Mouse (Mus musculus) intestine, embryonic 14.5 days (tissue): ENCODE measurements around the gene Kcne2. TPM values are rescaled to one million over a fixed set of nuclear protein-coding genes. Genes with fewer than 3 reads are reported as not detected.

ENCODE experiments used
- ATAC-seq: fragments of 200-750 bp; cut with Nextera tagmentation; replicated peaks from 2 replicates; pipeline ENCODE4 v1.8.0; 2017; ENCODE audit warnings: low read depth, moderate number of reproducible peaks, moderate TSS enrichment, moderate library complexity; ENCODE audit not compliant: low FRiP score, low TSS enrichment
- DNase-seq: peaks from one replicate; pipeline ENCODE4 v3.0.0-alpha.2; 2018; ENCODE audit warnings: low spot score
- H3K27ac ChIP-seq: fragments of 300-500 bp; sonication (generic); 2 replicates; pipeline ENCODE4 v1.5.1; 2014; ENCODE audit warnings: low read depth, mild to moderate bottlenecking, control low read depth
- H3K27me3 ChIP-seq: fragments of 300-500 bp; sonication (generic); replicated peaks from 2 replicates; pipeline ENCODE4 v1.6.1; 2014; ENCODE audit warnings: low read length, control low read depth; ENCODE audit not compliant: control insufficient read depth, insufficient read depth
- H3K36me3 ChIP-seq: fragments of 300-500 bp; sonication (generic); 2 replicates; pipeline ENCODE4 v1.6.1; 2014; ENCODE audit warnings: low read length, control low read depth; ENCODE audit not compliant: control insufficient read depth, insufficient read depth
- H3K4me1 ChIP-seq: fragments of 300-500 bp; sonication (generic); replicated peaks from 2 replicates; pipeline ENCODE4 v1.6.1; 2014; ENCODE audit warnings: low read length, control low read depth, mixed read lengths; ENCODE audit not compliant: control insufficient read depth, insufficient read depth
- H3K4me2 ChIP-seq: fragments of 300-500 bp; sonication (generic); 2 replicates; pipeline ENCODE4 v1.6.1; 2014; ENCODE audit warnings: low read length
- H3K4me3 ChIP-seq: fragments of 300-500 bp; sonication (generic); 2 replicates; pipeline ENCODE4 v1.5.1; 2014; ENCODE audit warnings: low read depth, low read length, control low read depth, mixed read lengths
- H3K9ac ChIP-seq: fragments of 300-500 bp; sonication (generic); 2 replicates; pipeline ENCODE4 v1.6.1; 2014; ENCODE audit warnings: mild to moderate bottlenecking, low read length
- H3K9me3 ChIP-seq: fragments of 300-500 bp; sonication (generic); 2 replicates; pipeline ENCODE4 v1.6.1; 2016; ENCODE audit warnings: low read length, control low read depth; ENCODE audit not compliant: control insufficient read depth
- WGBS: fragments of 180-500 bp; shearing (Covaris S2); extraction: QIAGEN DNeasy Blood & Tissue Kit; methylation state at CpG from one replicate; pipeline ENCODE4 v1.1.7; 2014; 5-methylcytosine and 5-hydroxymethylcytosine counted together
- polyA plus RNA-seq: library from polyadenylated mRNA; unstranded; fragments of >200 nt; fragmentation: Nextera tagmentation; extraction: Ambion mirVana; gene quantifications from 2 replicates; pipeline ENCODE4 v1.2.1, GENCODE M21; 2014

Kcne2 gene
- 0.18 and 0.22 TPM in 2 replicates for polyA plus RNA-seq

- Histone ChIP-seq H3K27ac (no peak within 1 kb of the TSS), H3K9me3 (no peaks in the 10 kb centered on the region), H3K27me3 (no peaks in the 10 kb centered on the region), H3K4me2 (no peak within 1 kb of the TSS), H3K4me1 (no peaks in the 10 kb centered on the region), H3K36me3 (no peaks in the 10 kb centered on the region), H3K4me3 (no peak within 1 kb of the TSS), H3K9ac (no peak within 1 kb of the TSS)
- DNase-seq (no peak), ATAC-seq (no peak)
- WGBS = 46% methylated on average over 10 of the region's 10 CpGs
Measured at GRCm38 (mm10) chr16:92292101-92292500, at the start of gene Kcne2. Gene Kcne2, plus strand, starts transcription at chr16:92292389.

GRCm38 (mm10) chr16:92245909-92246308 lies 46.3 kb upstream of the Kcne2 start:
- no peak overlapping the region for H3K4me2 ChIP-seq
- DNase-seq (no peak), ATAC-seq (no peak)
- no peak overlapping the region for H3K27ac ChIP-seq
- WGBS = 28% methylated on average over 2 of the region's 2 CpGs
- H3K4me1 ChIP-seq = no peaks in the 10 kb centered on the region
- H3K9me3 ChIP-seq = no peaks in the 10 kb centered on the region
- H3K36me3 ChIP-seq = no peaks in the 10 kb centered on the region
- no peak overlapping the region for H3K4me3 ChIP-seq
- no peak overlapping the region for H3K9ac ChIP-seq
- H3K27me3 ChIP-seq = no peaks in the 10 kb centered on the region

- Histone ChIP-seq H3K36me3 (no peaks in the 10 kb centered on the region), H3K27ac (no peak overlapping the region), H3K9me3 (no peaks in the 10 kb centered on the region), H3K4me2 (no peak overlapping the region), H3K4me1 (no peaks in the 10 kb centered on the region), H3K4me3 (no peak overlapping the region), H3K27me3 (no peaks in the 10 kb centered on the region), H3K9ac (no peak overlapping the region)
- WGBS = 53% methylated on average over 2 of the region's 2 CpGs
- no peak for DNase-seq
- ATAC-seq = no peak
Measured at GRCm38 (mm10) chr16:92246974-92247373, 45.2 kb upstream of the Kcne2 start.

GRCm38 (mm10) chr16:92247700-92248099 lies 44.5 kb upstream of the Kcne2 start:
- no peak overlapping the region for H3K9ac ChIP-seq
- DNase-seq (no peak), ATAC-seq (no peak)
- H3K36me3 ChIP-seq = no peaks in the 10 kb centered on the region
- peak overlapping the region; percentile 7; the same call in 1 of the 2 replicates for H3K4me2 ChIP-seq
- no peak overlapping the region for H3K27ac ChIP-seq
- H3K4me1 ChIP-seq = no peaks in the 10 kb centered on the region
- no peak overlapping the region for H3K4me3 ChIP-seq
- WGBS = 46% methylated on average over 11 of the region's 11 CpGs
- H3K9me3 ChIP-seq = no peaks in the 10 kb centered on the region
- H3K27me3 ChIP-seq = no peaks in the 10 kb centered on the region

GRCm38 (mm10) chr16:92249681-92250080 lies 42.5 kb upstream of the Kcne2 start:
- Histone ChIP-seq H3K27me3 (no peaks in the 10 kb centered on the region), H3K27ac (no peak overlapping the region), H3K9me3 (no peaks in the 10 kb centered on the region), H3K9ac (no peak overlapping the region), H3K4me1 (no peaks in the 10 kb centered on the region), H3K4me3 (no peak overlapping the region), H3K4me2 (no peak overlapping the region), H3K36me3 (no peaks in the 10 kb centered on the region)
- no peak for DNase-seq
- ATAC-seq = no peak
- 83% methylated on average over 3 of the region's 3 CpGs for WGBS

- Histone ChIP-seq H3K9me3 (no peaks in the 10 kb centered on the region), H3K4me2 (no peak overlapping the region), H3K4me1 (no peaks in the 10 kb centered on the region), H3K36me3 (no peaks in the 10 kb centered on the region), H3K27ac (no peak overlapping the region), H3K4me3 (no peak overlapping the region), H3K9ac (no peak overlapping the region), H3K27me3 (no peaks in the 10 kb centered on the region)
- DNase-seq (no peak), ATAC-seq (no peak)
- WGBS = 84% methylated on average over 5 of the region's 5 CpGs
Measured at GRCm38 (mm10) chr16:92250452-92250851, 41.7 kb upstream of the Kcne2 start.

- Histone ChIP-seq H3K27ac (no peak overlapping the region), H3K4me1 (no peaks in the 10 kb centered on the region), H3K4me2 (no peak overlapping the region), H3K9ac (no peak overlapping the region), H3K4me3 (no peak overlapping the region), H3K36me3 (no peaks in the 10 kb centered on the region), H3K9me3 (no peaks in the 10 kb centered on the region), H3K27me3 (no peaks in the 10 kb centered on the region)
- no peak for DNase-seq
- WGBS = 76% methylated on average over 3 of the region's 3 CpGs
- ATAC-seq = no peak
Measured at GRCm38 (mm10) chr16:92254316-92254715, 37.9 kb upstream of the Kcne2 start.

GRCm38 (mm10) chr16:92267861-92268260 lies 24.3 kb upstream of the Kcne2 start:
- WGBS = 56% methylated on average over 12 of the region's 12 CpGs
- no peak for ATAC-seq
- no peaks in the 10 kb centered on the region for H3K9me3 ChIP-seq

GRCm38 (mm10) chr16:92274516-92274915 lies 17.7 kb upstream of the Kcne2 start:
- ATAC-seq (no peak), DNase-seq (no peak)
- Histone ChIP-seq H3K4me3 (no peak overlapping the region), H3K9ac (no peak overlapping the region), H3K9me3 (no peaks in the 10 kb centered on the region), H3K4me1 (no peaks in the 10 kb centered on the region), H3K4me2 (no peak overlapping the region), H3K36me3 (no peaks in the 10 kb centered on the region), H3K27me3 (no peaks in the 10 kb centered on the region), H3K27ac (no peak overlapping the region)
- WGBS = 86% methylated on average over 5 of the region's 5 CpGs

More at GRCm38 (mm10) chr16:92267861-92268260, 24.3 kb upstream of the Kcne2 start:
- no peak for DNase-seq
- H3K36me3 ChIP-seq = no peaks in the 10 kb centered on the region
- no peaks in the 10 kb centered on the region for H3K27me3 ChIP-seq
- H3K4me1 ChIP-seq = no peaks in the 10 kb centered on the region
- H3K27ac ChIP-seq = no peak overlapping the region
- H3K4me3 ChIP-seq = no peak overlapping the region
- no peak overlapping the region for H3K9ac ChIP-seq
- no peak overlapping the region for H3K4me2 ChIP-seq
